Mouse (Mus musculus) left cerebral cortex, adult 2 months (tissue): ENCODE data around the gene Apoa2. TPM values are rescaled to one million over a fixed set of nuclear protein-coding genes. Genes with fewer than 3 reads are reported as not detected.

ENCODE experiments used
- DNase-seq, 2 experiments: peaks; one replicate each; pipeline ENCODE4 v3.0.0; 2021 to 2022; ENCODE audit warnings: low spot score in 2 of 2, mixed read lengths in 1 of 2; ENCODE audit errors: extremely low spot score in 1 of 2
- H3K27ac ChIP-seq: fragments of 200-600 bp; 2 replicates; pipeline ENCODE4 v1.8.1; 2022
- H3K4me3 ChIP-seq: fragments of 200-600 bp; 2 replicates; pipeline ENCODE4 v1.8.1; 2022
- CTCF ChIP-seq: fragments of 200-600 bp; IDR thresholded peaks from 2 replicates; pipeline ENCODE4 v1.8.1; 2022; ENCODE audit warnings: antibody characterized with exemption, mild to moderate bottlenecking, moderate library complexity
- intact Hi-C: fragments of 180-260 bp; cut with DNase I; formaldehyde crosslinking; loops from one replicate; pipeline ENCODE4 v1.15.1; 2025
- total RNA-seq, 2 experiments: library from RNA; stranded (reverse); gene quantifications; 2 replicates each; pipeline ENCODE4 v1.2.3; 2021

The Apoa2 gene
- total RNA-seq, 2 experiments from 2014 or later, result 1.5 to 2.2 TPM

DNA sequence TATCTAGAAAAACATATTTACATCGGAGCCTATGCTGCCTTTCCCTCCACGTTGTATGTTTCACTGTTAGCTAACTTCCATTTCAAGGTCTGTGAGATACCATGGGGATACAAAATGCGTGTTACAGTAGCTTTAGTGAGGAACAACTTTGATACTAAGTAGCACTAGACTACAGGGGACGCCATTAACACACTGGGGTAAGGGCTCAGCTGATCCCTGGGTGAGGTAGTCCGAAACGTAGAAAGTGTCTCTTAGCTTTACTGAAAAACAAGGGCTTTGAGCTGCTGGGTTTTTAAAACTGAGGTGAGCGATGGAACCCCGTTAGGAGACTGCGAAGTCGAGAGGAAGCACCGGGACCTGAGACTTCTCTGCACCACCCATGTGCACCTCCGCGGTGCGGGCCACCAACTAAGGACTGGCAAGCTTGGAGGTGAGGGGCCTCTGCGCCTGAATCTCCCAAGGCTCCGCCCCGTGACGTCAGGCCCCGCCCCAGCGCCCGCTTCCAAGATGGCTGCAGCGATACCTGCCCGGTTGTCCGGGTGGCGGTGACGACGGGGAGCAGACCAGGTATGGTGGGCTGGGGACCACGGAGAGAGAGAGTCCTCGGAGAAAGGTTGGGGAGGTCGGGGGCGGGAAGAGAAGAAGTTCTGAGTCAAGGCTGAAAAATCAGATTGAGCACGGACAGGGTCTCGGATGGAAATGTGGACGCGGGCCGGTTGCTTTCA, 45.2 kb downstream of the Apoa2 start, which contains the start of gene B4galt3:
Gene B4galt3 (plus strand): TSS at position 481 of the 725 bp plus-strand sequence.
- peak within 1 kb of the TSS; percentile 89 for H3K27ac ChIP-seq
- TF ChIP-seq CTCF, result no peak
- H3K4me3 ChIP-seq, result peak within 1 kb of the TSS; percentile 89
- DNase-seq, result peak; percentile 94 to 97
- intact Hi-C loops, result loop anchor here (1.0 kb wide), 1 partner anchor 11 kb away; the partner anchor contains the start of gene Ppox

DNA sequence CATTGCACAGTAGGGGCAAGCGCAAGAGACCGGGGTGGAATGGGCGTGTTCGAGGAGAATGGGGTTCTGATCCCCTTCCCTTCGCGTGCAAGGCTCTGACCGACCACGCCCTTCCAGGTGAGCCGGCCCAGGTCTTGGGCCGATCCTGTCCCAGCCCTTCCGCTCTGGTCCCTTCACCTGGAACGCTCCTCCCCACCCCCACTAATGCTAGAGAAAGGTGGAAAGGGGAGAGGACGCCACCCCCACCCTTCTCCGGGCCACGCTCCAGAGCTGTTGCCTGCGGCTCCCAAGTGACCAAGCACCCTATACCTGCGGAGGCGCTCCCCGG, 45.7 kb downstream of the Apoa2 start:
- DNase-seq, result no peak
- intact Hi-C loops, result loop anchor here (1.0 kb wide), 1 partner anchor 11 kb away; the partner anchor contains the start of gene Ppox
- H3K4me3 ChIP-seq, result peak overlapping the region; percentile 89
- peak overlapping the region; percentile 89 for H3K27ac ChIP-seq
- no peak for TF ChIP-seq CTCF

DNA sequence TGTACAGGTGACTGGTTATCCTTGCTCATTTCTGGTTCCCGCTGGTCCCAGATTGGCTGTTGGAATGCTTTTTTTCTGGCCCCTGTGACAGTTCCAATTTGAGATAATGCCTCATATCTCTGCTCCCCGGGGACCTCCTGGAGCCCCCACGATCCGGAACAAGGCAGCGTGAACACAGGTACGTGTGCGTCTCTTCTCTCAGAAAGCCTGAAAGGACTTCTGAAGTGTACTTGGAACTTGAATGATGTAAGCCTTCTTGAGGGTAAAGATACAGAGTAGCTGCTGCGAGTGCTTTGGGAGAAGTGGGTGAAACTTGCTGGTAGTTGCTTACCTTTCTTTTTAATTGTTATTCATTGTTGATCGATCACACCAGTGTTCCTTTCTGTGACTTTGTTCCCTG, 46.3 kb downstream of the Apoa2 start:
- intact Hi-C loops, result no loop called here
- no peak for TF ChIP-seq CTCF
- Histone ChIP-seq H3K27ac (no peak overlapping the region), H3K4me3 (peak overlapping the region; percentile 89)
- no peak for DNase-seq

DNA sequence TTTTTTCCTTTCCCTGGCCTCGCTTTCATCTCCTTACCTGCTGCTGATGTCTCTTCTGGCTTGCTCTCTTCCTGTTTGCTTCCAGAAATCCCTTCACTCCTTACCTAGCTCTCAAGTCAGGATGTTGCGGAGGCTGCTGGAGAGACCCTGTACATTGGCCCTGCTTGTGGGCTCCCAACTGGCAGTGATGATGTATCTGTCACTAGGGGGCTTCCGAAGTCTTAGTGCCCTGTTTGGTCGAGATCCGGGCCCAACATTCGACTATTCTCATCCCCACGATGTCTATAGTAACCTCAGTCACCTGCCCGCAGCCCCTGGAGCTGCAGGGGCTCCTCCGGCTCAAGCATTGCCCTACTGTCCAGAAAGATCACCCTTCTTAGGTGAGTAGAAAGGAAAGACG, 46.8 kb downstream of the Apoa2 start:
- Histone ChIP-seq H3K4me3 (peak overlapping the region; percentile 89), H3K27ac (no peak overlapping the region)
- no peak for DNase-seq
- intact Hi-C loops, result no loop called here
- TF ChIP-seq CTCF, result no peak

DNA sequence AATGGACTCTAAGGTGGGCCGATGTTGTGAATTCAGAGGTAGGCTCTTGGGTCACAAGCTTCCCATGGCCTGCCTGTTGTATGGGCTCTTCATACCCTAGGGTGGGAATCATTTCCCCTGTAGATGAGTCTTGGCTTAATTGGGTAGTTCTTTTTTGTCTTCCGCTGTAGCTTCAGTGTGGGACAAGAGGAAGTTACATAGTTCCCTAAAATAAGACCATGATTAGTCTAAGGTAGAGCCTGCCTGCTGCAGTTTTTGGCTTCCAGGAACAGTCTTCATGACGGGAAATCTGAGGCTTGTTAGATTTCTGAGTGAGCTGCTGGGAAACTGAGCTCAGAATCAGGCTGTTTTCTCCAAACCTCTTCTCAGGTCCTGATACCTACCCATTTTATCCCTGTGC, 47.2 kb downstream of the Apoa2 start:
- H3K4me3 ChIP-seq, result no peak overlapping the region
- intact Hi-C loops, result no loop called here
- no peak for DNase-seq
- TF ChIP-seq CTCF, result no peak
- H3K27ac ChIP-seq, result no peak overlapping the region

DNA sequence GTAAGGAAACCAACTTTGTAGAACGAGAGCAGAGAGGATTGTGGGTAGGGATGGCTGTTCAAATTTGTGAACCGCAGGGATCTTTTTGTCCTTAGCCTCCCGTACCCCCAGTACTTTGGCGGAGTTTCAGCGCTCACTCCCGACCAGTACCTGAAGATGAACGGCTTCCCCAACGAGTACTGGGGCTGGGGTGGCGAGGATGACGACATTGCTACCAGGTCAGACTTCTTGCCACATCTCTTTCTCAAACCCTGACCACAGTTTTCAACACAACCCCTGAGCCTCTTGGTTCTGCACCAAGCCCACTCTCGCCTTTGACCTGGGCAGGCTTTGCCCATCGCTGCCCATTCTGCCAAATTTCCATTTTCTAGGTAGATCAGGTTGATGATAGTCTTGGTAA, 49.3 kb downstream of the Apoa2 start:
- Histone ChIP-seq H3K4me3 (no peak overlapping the region), H3K27ac (no peak overlapping the region)
- DNase-seq, result no peak
- intact Hi-C loops, result no loop called here
- TF ChIP-seq CTCF, result no peak

DNA sequence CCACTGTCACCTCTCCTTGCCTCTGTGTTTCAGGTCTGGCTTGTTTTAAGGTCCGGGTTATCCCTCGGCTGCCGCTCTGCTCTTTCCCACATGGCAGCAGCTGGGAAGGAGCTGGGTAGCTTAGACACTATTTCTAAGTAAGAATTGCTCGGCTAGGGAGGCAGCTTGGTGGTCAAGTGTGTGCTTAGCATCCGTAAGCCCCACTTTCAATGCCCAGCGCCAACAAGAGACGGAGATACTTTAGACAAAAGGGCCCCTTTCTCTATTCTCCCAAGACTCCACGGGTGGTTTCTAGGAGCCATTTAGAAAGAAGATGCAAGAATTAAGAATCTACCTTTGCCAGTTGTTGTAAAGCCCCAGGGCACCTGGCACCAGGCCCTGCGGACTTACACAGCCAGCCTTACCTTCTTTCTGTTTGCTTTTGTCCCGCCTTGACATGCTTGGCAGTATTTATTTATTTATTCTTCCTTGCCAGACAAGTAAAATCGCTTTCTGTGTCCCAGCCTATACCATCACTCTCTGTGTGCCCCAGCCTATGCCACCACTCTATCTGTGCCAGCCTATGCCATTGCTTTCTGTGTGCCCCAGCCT, 50.4 kb downstream of the Apoa2 start:
- intact Hi-C loops, result no loop called here
- TF ChIP-seq CTCF, result no peak
- DNase-seq, result no peak
- Histone ChIP-seq H3K27ac (no peak overlapping the region), H3K4me3 (no peak overlapping the region)

Other genes starting within 250 kb of the Apoa2 start
- 1 to 10 TPM; 4.7 to 5.0 TPM for gene Fcgr2b, start 248.5 kb upstream of the Apoa2 start, total RNA-seq
- gene Fcgr4, start 206.1 kb upstream of the Apoa2 start, total RNA-seq, result under 1 TPM in 1 of 2 experiments, not detected in 1; 0.36 TPM
- gene Fcgr3, start 160.1 kb upstream of the Apoa2 start, total RNA-seq, result 10 to 100 TPM; 11.6 to 14.3 TPM
- 1 to 10 TPM in 1 of 2 experiments, not detected in 1; 1.5 TPM for gene Cfap126, start 111.1 kb upstream of the Apoa2 start, total RNA-seq
- 100 to 1,000 TPM; 194 to 195 TPM for gene Sdhc, start 74.5 kb upstream of the Apoa2 start, total RNA-seq
- gene Mpz, start 74.3 kb upstream of the Apoa2 start, total RNA-seq, result not detected
- gene Pcp4l1, start 28.8 kb upstream of the Apoa2 start, total RNA-seq, result 100 to 1,000 TPM in 1 of 2 experiments, 10 to 100 TPM in 1; 76.7 to 113 TPM
- gene Nr1i3, start 11.1 kb upstream of the Apoa2 start, total RNA-seq, result under 1 TPM; 0.19 to 0.23 TPM
- 10 to 100 TPM; 86.4 to 91.2 TPM for gene Tomm40l, start 2.5 kb upstream of the Apoa2 start, total RNA-seq
- 10 to 100 TPM; 12.6 to 14.4 TPM for gene Fcer1g, start 9.3 kb downstream of the Apoa2 start, total RNA-seq
- gene Adamts4, start 25.4 kb downstream of the Apoa2 start, total RNA-seq, result 1 to 10 TPM; 6.7 to 8.6 TPM
- gene Ndufs2, start 26.3 kb downstream of the Apoa2 start, total RNA-seq, result 100 to 1,000 TPM; 267 to 272 TPM
- gene B4galt3, start 45.3 kb downstream of the Apoa2 start, total RNA-seq, result 10 to 100 TPM; 57.0 to 69.2 TPM
- 10 to 100 TPM; 26.0 to 32.1 TPM for gene Ppox, start 56.1 kb downstream of the Apoa2 start, total RNA-seq
- gene Usp21, start 62.9 kb downstream of the Apoa2 start, total RNA-seq, result 10 to 100 TPM; 59.8 to 65.7 TPM
- gene Ufc1, start 70.0 kb downstream of the Apoa2 start, total RNA-seq, result 100 to 1,000 TPM; 101 to 108 TPM
- gene Dedd, start 104.1 kb downstream of the Apoa2 start, total RNA-seq, result 10 to 100 TPM; 40.4 to 40.9 TPM
- 10 to 100 TPM; 43.3 to 44.3 TPM for gene Nit1, start 120.6 kb downstream of the Apoa2 start, total RNA-seq
- gene Pfdn2, start 120.6 kb downstream of the Apoa2 start, total RNA-seq, result 100 to 1,000 TPM; 186 to 191 TPM
- 1 to 10 TPM; 6.2 to 7.1 TPM for gene Klhdc9, start 135.7 kb downstream of the Apoa2 start, total RNA-seq
- gene Nectin4, start 145.0 kb downstream of the Apoa2 start, total RNA-seq, result 1 to 10 TPM; 3.0 to 3.1 TPM
- gene Arhgap30, start 163.9 kb downstream of the Apoa2 start, total RNA-seq, result 1 to 10 TPM; 2.0 to 2.2 TPM
- 100 to 1,000 TPM in 1 of 2 experiments, 10 to 100 TPM in 1; 99.7 to 106 TPM for gene Usf1, start 186.3 kb downstream of the Apoa2 start, total RNA-seq
- gene Tstd1, start 193.8 kb downstream of the Apoa2 start, total RNA-seq, result 1 to 10 TPM; 2.9 to 4.3 TPM
- 1 to 10 TPM; 4.9 to 6.2 TPM for gene F11r, start 212.5 kb downstream of the Apoa2 start, total RNA-seq